Mouse (Mus musculus) lung, embryonic 16.5 days (tissue): ENCODE measurements around the gene Ptk7. TPM values are rescaled to one million over a fixed set of nuclear protein-coding genes. Genes with fewer than 3 reads are reported as not detected.

Experiments
- ATAC-seq: fragments of 200-750 bp; cut with Nextera tagmentation; 2 replicates; pipeline ENCODE4 v1.8.0; 2017; ENCODE audit warnings: low read depth, mild to moderate bottlenecking, moderate library complexity
- H3K27ac ChIP-seq: fragments of 300-500 bp; sonication (generic); 2 replicates; pipeline ENCODE4 v1.5.1; 2014; ENCODE audit warnings: mild to moderate bottlenecking, control low read depth, low read length
- H3K27me3 ChIP-seq: fragments of 300-500 bp; sonication (generic); 2 replicates; pipeline ENCODE4 v1.6.1; 2014; ENCODE audit warnings: low read depth, low read length, mixed read lengths; ENCODE audit not compliant: control insufficient read depth, insufficient read depth
- H3K36me3 ChIP-seq: fragments of 300-500 bp; sonication (generic); 2 replicates; pipeline ENCODE4 v1.6.1; 2014; ENCODE audit warnings: low read length; ENCODE audit not compliant: control insufficient read depth, insufficient read depth
- H3K4me1 ChIP-seq: fragments of 300-500 bp; sonication (generic); replicated peaks from 2 replicates; pipeline ENCODE4 v1.6.1; 2014; ENCODE audit warnings: low read length, mixed read lengths; ENCODE audit not compliant: control insufficient read depth, insufficient read depth
- H3K4me2 ChIP-seq: fragments of 300-500 bp; sonication (generic); 2 replicates; pipeline ENCODE4 v1.6.1; 2014; ENCODE audit warnings: low read depth, low read length, control low read depth
- H3K4me3 ChIP-seq: fragments of 300-500 bp; sonication (generic); 2 replicates; pipeline ENCODE4 v1.5.1; 2014; ENCODE audit warnings: mild to moderate bottlenecking, low read length, control low read depth
- H3K9ac ChIP-seq: fragments of 300-500 bp; sonication (generic); 2 replicates; pipeline ENCODE4 v1.6.1; 2014; ENCODE audit warnings: low read length, control low read depth
- H3K9me3 ChIP-seq: fragments of 300-500 bp; sonication (generic); 2 replicates; pipeline ENCODE4 v1.6.1; 2016; ENCODE audit warnings: low read length; ENCODE audit not compliant: control insufficient read depth
- WGBS: fragments of 180-500 bp; shearing (Covaris S2); extraction: QIAGEN DNeasy Blood & Tissue Kit; methylation state at CpG from one replicate; pipeline ENCODE4 v1.1.7; 2014; 5-methylcytosine and 5-hydroxymethylcytosine counted together
- polyA plus RNA-seq: library from polyadenylated mRNA; unstranded; fragments of >200 nt; fragmentation: Nextera tagmentation; extraction: Ambion mirVana; gene quantifications from 2 replicates; pipeline ENCODE4 v1.2.1, GENCODE M21; 2015

The Ptk7 gene
- polyA plus RNA-seq, 1 experiment from 2014 or later = 143 TPM

DNA sequence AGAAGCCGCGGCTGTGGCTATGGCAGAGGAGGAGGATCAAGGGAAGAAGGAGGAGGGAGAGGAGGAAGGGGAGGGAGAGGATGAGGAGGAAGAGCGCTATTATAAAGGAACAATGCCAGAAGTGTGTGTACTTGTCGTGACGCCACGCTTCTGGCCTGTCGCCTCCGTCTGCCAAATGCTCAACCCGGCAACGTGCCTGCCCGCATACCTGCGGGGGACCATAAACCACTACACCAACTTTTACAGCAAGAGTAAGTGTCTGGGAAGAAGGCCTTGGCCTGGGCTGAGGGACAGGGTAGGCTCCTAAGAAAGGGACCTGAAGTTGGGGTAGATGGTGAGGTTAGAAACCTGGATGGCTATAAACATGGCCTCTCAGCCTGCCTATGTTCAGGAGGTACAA lies 32.7 kb upstream of the Ptk7 start:
- ATAC-seq = no peak
- no peaks in the 10 kb centered on the region for H3K27me3 ChIP-seq
- no peaks in the 10 kb centered on the region for H3K9me3 ChIP-seq
- no peak overlapping the region for H3K4me3 ChIP-seq
- 86% methylated on average over 12 of the region's 12 CpGs for WGBS
- H3K36me3 ChIP-seq = peaks cover 67% of the 10 kb centered on the region
- H3K27ac ChIP-seq = no peak overlapping the region
- no peaks in the 10 kb centered on the region for H3K4me1 ChIP-seq
- H3K4me2 ChIP-seq = no peak overlapping the region
- H3K9ac ChIP-seq = no peak overlapping the region

GRCm38 (mm10) chr17:46661351-46661750 lies 32.0 kb upstream of the Ptk7 start:
- Histone ChIP-seq H3K27me3 (no peaks in the 10 kb centered on the region), H3K9me3 (no peaks in the 10 kb centered on the region), H3K9ac (no peak overlapping the region), H3K36me3 (peaks cover 70% of the 10 kb centered on the region), H3K4me1 (no peaks in the 10 kb centered on the region), H3K27ac (no peak overlapping the region), H3K4me2 (no peak overlapping the region), H3K4me3 (no peak overlapping the region)
- no peak for ATAC-seq
- 94% methylated on average over 9 of the region's 9 CpGs for WGBS

DNA sequence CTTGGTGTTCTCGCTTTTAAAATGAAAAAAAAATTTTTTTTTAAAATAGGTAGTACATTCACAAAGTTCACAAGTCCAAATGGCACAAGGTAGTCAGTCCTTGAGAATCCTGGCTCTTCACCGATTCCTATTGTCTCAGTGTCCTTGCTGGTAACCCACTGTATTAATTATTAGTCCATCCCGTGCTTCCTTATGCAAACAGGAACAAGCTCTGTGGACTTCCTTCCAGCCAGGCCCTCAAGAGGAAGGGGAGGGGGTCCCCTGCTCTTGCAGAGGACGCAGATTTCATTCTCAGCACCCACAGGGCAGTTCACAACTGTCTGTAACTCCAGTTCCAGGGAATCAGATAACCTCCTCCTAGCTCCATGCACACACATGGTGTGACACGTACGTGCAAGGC lies 26.8 kb upstream of the Ptk7 start:
- no peak for ATAC-seq
- H3K36me3 ChIP-seq = peaks cover 65% of the 10 kb centered on the region
- H3K4me3 ChIP-seq = no peak overlapping the region
- no peak overlapping the region for H3K4me2 ChIP-seq
- no peaks in the 10 kb centered on the region for H3K27me3 ChIP-seq
- no peak overlapping the region for H3K9ac ChIP-seq
- WGBS = 61% methylated on average over 6 of the region's 6 CpGs
- H3K4me1 ChIP-seq = peaks cover 18% of the 10 kb centered on the region
- 0 out of 2 replicates have a peak, but pooled peaks cover 3% of the 10 kb centered on the region for H3K9me3 ChIP-seq
- H3K27ac ChIP-seq = no peak overlapping the region

DNA sequence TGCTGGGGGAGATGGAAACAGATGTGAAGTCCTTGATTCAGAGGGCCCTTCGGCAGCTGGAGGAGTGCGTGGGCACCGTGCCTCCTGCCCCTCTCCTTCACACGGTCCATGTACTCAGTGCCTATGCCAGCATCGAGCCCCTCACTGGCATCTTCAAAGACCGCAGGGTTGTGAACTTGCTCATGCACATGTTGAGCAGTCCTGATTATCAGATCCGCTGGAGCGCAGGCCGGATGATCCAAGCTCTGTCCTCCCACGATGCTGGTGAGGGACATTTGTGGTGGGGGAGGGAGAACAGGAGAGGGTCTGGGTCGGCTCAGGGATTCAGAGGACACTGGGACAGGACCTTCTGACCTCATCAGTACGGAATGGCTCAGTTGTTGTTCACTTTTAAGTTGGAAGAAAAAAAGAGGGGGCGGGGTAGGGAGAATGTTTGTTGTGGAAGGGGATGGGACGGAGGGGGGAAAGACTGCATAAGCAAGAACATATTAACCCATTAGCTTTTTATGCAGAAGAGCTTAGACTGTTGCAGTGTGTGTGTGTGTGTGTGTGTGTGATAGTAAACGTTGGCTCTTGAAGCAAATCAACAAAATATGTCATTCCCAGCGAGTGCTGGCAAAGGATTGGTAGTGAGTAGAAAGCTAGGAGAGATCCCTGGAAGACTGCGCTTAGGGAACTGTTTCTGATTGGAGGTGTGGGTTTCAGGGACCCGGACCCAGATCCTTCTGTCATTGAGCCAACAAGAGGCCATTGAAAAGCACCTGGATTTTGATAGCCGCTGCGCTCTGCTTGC lies 22.6 kb upstream of the Ptk7 start:
- Histone ChIP-seq H3K9me3 (0 out of 2 replicates have a peak, but pooled peaks cover 3% of the 10 kb centered on the region), H3K9ac (peak overlapping the region; percentile 80), H3K4me1 (peaks cover 28% of the 10 kb centered on the region), H3K36me3 (peaks cover 35% of the 10 kb centered on the region), H3K4me2 (peak overlapping the region; percentile 67), H3K27me3 (no peaks in the 10 kb centered on the region), H3K27ac (0 out of 2 replicates have a peak overlapping the region, but pooled peaks have one; percentile 97), H3K4me3 (peak overlapping the region; percentile 79)
- 59% methylated on average over 20 of the region's 20 CpGs for WGBS
- no peak for ATAC-seq

DNA sequence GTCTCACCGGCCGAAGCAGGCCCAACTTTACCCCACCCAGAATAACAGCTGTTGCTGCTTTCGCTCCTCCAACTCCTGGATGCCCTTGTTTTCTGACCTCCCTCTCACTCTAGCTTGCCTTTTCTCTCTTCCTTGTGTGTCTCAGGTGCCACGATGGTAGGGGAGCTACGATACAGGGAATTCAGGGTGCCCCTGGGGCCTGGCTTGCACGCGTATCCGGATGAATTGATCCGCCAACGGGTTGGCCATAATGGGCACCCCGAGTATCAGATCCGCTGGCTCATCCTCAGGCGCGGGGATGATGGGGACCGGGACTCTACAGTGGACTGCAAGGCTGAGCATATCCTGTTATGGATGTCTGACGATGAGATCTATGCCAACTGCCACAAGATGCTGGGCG lies 22.0 kb upstream of the Ptk7 start:
- peak overlapping the region; percentile 80 for H3K9ac ChIP-seq
- WGBS = 60% methylated on average over 17 of the region's 17 CpGs
- H3K4me2 ChIP-seq = peak overlapping the region; percentile 67
- peaks cover 33% of the 10 kb centered on the region for H3K4me1 ChIP-seq
- peaks cover 33% of the 10 kb centered on the region for H3K36me3 ChIP-seq
- 0 out of 2 replicates have a peak, but pooled peaks cover 3% of the 10 kb centered on the region for H3K9me3 ChIP-seq
- ATAC-seq = no peak
- peak overlapping the region; percentile 79 for H3K4me3 ChIP-seq
- no peaks in the 10 kb centered on the region for H3K27me3 ChIP-seq
- peak overlapping the region; percentile 97 for H3K27ac ChIP-seq

DNA sequence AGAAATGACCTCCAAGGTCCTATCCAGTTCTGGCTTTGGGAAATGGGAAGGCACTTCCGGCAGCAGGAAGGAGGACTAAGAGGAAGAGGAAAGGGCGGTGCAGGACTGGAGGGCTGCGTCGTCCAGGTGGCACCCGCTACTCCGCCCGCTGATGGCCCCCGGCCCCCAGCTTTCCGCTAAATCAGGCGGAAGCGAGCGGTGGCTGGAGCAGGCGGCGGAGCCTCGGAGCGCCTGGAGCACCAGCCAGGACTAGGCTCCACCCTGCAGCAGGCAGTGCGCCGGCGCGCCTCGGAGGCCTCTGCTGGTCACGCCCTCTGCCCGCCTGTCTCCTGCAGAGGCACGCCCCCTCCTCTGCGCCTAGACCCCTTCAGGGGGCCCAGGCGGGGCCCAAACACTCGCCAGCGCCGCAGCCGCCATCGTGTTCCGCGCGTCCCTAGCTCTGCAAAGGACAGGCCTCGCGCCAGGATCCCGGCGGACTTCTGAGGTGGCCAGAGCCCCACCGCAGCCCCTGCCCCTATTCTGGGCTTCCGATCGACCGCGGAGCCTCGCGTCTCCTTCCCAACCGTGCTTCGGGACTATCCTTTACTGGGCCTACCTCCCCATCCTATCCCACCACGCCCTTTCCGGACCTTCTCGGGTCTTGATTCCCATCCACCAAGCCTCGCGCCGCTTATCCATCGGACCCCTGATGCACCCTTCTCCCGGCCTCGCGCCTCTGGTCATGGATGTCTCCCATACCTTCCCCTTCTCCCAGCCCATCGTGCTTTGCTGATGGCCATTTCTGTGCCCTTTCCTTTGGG lies 21.1 kb upstream of the Ptk7 start, which contains the start of gene Cul7:
Cul7 (plus strand) TSS at position 106 of the 800 bp plus-strand sequence.
- H3K27ac ChIP-seq = peak within 1 kb of the TSS; percentile 97
- peaks cover 28% of the 10 kb centered on the region for H3K36me3 ChIP-seq
- peak within 1 kb of the TSS; percentile 67 for H3K4me2 ChIP-seq
- peak; percentile 95 for ATAC-seq
- peak within 1 kb of the TSS; percentile 79 for H3K4me3 ChIP-seq
- peaks cover 33% of the 10 kb centered on the region for H3K4me1 ChIP-seq
- peak within 1 kb of the TSS; percentile 80 for H3K9ac ChIP-seq
- H3K27me3 ChIP-seq = no peaks in the 10 kb centered on the region
- under 1% methylated on average over 53 of the region's 58 CpGs for WGBS
- H3K9me3 ChIP-seq = 0 out of 2 replicates have a peak, but pooled peaks cover 3% of the 10 kb centered on the region

DNA sequence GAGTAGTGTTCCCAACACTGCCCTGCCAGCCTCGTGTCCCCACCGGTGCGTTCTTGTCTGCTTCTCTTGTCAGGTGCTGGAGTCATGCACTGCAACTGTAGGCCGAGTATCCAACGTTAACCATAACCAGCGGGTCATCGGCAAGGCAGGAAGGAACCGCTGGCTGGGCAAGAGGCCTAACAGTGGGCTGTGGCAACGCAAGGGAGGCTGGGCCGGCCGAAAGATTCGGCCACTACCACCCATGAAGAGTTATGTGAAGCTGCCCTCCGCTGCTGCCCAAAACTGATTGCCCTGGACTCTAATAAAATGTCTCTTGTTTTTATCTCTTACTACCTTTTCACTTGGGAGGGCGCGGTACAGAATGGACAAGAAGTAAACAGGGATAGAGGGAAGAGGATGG lies 20.5 kb upstream of the Ptk7 start:
- H3K27me3 ChIP-seq = no peaks in the 10 kb centered on the region
- no peak for ATAC-seq
- peaks cover 39% of the 10 kb centered on the region for H3K4me1 ChIP-seq
- WGBS = 22% methylated on average over 15 of the region's 15 CpGs
- H3K27ac ChIP-seq = peak overlapping the region; percentile 97
- 0 out of 2 replicates have a peak, but pooled peaks cover 3% of the 10 kb centered on the region for H3K9me3 ChIP-seq
- peak overlapping the region; percentile 79 for H3K4me3 ChIP-seq
- H3K9ac ChIP-seq = peak overlapping the region; percentile 80
- peak overlapping the region; percentile 67 for H3K4me2 ChIP-seq
- peaks cover 25% of the 10 kb centered on the region for H3K36me3 ChIP-seq

GRCm38 (mm10) chr17:46648436-46648835 lies 19.1 kb upstream of the Ptk7 start:
- 87% methylated on average over 9 of the region's 9 CpGs for WGBS
- peaks cover 46% of the 10 kb centered on the region for H3K4me1 ChIP-seq
- ATAC-seq = no peak

GRCm38 (mm10) chr17:46647279-46647678 lies 18.0 kb upstream of the Ptk7 start:
- WGBS = 86% methylated on average over 7 of the region's 7 CpGs
- no peak for ATAC-seq
- H3K4me1 ChIP-seq = peaks cover 40% of the 10 kb centered on the region
- no peak overlapping the region for H3K4me3 ChIP-seq
- no peaks in the 10 kb centered on the region for H3K9me3 ChIP-seq
- H3K27me3 ChIP-seq = no peaks in the 10 kb centered on the region
- H3K9ac ChIP-seq = no peak overlapping the region
- H3K4me2 ChIP-seq = no peak overlapping the region
- H3K36me3 ChIP-seq = peaks cover 3% of the 10 kb centered on the region; the same call in 1 of the 2 replicates
- no peak overlapping the region for H3K27ac ChIP-seq

More at GRCm38 (mm10) chr17:46648436-46648835, 19.1 kb upstream of the Ptk7 start:
- no peak overlapping the region for H3K4me2 ChIP-seq
- H3K27me3 ChIP-seq = no peaks in the 10 kb centered on the region
- no peak overlapping the region for H3K9ac ChIP-seq
- no peaks in the 10 kb centered on the region for H3K9me3 ChIP-seq
- H3K36me3 ChIP-seq = peaks cover 12% of the 10 kb centered on the region
- no peak overlapping the region for H3K4me3 ChIP-seq
- no peak overlapping the region for H3K27ac ChIP-seq
